Mouse (Mus musculus): ENCODE measurements around the gene Fsd1. TPM values are rescaled to one million over a fixed set of nuclear protein-coding genes. Genes with fewer than 3 reads are reported as not detected.

Fsd1 gene
- polyA plus RNA-seq, 1 experiment from 2014 or later: 5.0 TPM

DNA sequence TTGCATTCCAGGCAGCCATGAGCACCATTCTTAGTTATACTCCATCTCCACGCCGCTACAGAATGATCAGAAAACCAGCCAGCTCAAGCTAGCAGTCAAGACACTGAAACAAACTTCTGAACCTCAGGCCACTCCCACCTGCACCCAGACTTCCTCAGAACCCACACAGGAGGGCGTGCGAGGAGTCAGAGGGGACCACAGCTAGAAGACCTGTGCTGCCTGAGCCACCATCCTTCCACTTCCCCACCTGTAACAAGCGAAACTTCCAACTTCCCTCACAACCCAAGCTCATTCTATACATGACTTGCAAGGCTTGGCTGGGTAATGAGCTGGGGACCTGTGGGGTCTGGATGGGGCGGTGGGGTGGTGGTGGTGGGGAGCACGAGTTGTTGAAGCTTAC lies 46.5 kb downstream of the Fsd1 start:
- H3K36me3 ChIP-seq: peaks cover 48% of the 10 kb centered on the region
- WGBS: 68% methylated on average over 7 of the region's 7 CpGs
- H3K9me3 ChIP-seq: no peaks in the 10 kb centered on the region
- peaks cover 68% of the 10 kb centered on the region for H3K4me1 ChIP-seq
- ATAC-seq (ENCODE audit: extremely low read depth, insufficient number of reproducible peaks, low FRiP score, low TSS enrichment): no peak
- no peak overlapping the region for H3K4me3 ChIP-seq
- H3K9ac ChIP-seq: peak overlapping the region; percentile 50
- H3K4me2 ChIP-seq: no peak overlapping the region
- H3K27ac ChIP-seq (replicated peaks): no peak overlapping the region
- H3K27me3 ChIP-seq (replicated peaks): no peaks in the 10 kb centered on the region

- Histone ChIP-seq H3K27ac (replicated peaks) (no peak overlapping the region), H3K9ac (peak overlapping the region; percentile 95), H3K36me3 (peaks cover 38% of the 10 kb centered on the region), H3K4me2 (no peak overlapping the region), H3K27me3 (replicated peaks) (no peaks in the 10 kb centered on the region), H3K4me1 (peaks cover 58% of the 10 kb centered on the region), H3K4me3 (no peak overlapping the region), H3K9me3 (no peaks in the 10 kb centered on the region)
- WGBS: 76% methylated on average over 7 of the region's 7 CpGs
- ATAC-seq (ENCODE audit: extremely low read depth, insufficient number of reproducible peaks, low FRiP score, low TSS enrichment): no peak
Measured at GRCm38 (mm10) chr17:56034040-56034725, 47.9 kb downstream of the Fsd1 start.

- H3K27ac ChIP-seq (replicated peaks): no peak overlapping the region
- H3K36me3 ChIP-seq: peaks cover 33% of the 10 kb centered on the region
- H3K4me3 ChIP-seq: peak overlapping the region; percentile 76
- H3K9ac ChIP-seq: peak overlapping the region; percentile 95
- WGBS: 79% methylated on average over 6 of the region's 6 CpGs
- no peaks in the 10 kb centered on the region for H3K27me3 ChIP-seq (replicated peaks)
- peak overlapping the region; percentile 82 for H3K4me2 ChIP-seq
- H3K4me1 ChIP-seq: peaks cover 58% of the 10 kb centered on the region
- H3K9me3 ChIP-seq: no peaks in the 10 kb centered on the region
- ATAC-seq (ENCODE audit: extremely low read depth, insufficient number of reproducible peaks, low FRiP score, low TSS enrichment): no peak
Measured at GRCm38 (mm10) chr17:56034726-56035100, 48.4 kb downstream of the Fsd1 start.

DNA sequence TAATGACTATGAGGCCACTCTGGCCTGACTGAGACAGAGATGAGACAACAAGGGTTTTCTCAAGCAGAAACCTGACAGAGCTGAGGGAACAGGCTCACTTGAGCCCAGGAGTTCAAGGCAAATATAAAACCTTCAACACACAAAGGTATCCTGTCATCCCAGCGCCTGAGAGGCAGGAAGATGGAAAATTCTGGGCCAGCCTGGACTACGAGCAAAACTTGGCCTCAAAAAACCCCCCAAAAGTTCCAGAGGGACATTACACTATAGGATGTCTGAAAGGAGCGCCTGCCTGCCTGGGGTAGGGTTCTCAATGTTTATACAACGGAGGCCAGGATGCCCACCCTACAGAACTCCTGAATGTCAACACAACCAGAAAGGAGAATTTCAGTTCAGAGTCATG lies 48.9 kb downstream of the Fsd1 start:
- ATAC-seq (ENCODE audit: extremely low read depth, insufficient number of reproducible peaks, low FRiP score, low TSS enrichment): no peak
- Histone ChIP-seq H3K27me3 (replicated peaks) (no peaks in the 10 kb centered on the region), H3K9me3 (no peaks in the 10 kb centered on the region), H3K27ac (replicated peaks) (no peak overlapping the region; the same call in 1 of the 2 replicates), H3K36me3 (peaks cover 32% of the 10 kb centered on the region), H3K4me3 (peak overlapping the region; percentile 76), H3K9ac (peak overlapping the region; percentile 95), H3K4me2 (peak overlapping the region; percentile 82), H3K4me1 (peaks cover 56% of the 10 kb centered on the region)
- 71% methylated on average over 4 of the region's 4 CpGs for WGBS

DNA sequence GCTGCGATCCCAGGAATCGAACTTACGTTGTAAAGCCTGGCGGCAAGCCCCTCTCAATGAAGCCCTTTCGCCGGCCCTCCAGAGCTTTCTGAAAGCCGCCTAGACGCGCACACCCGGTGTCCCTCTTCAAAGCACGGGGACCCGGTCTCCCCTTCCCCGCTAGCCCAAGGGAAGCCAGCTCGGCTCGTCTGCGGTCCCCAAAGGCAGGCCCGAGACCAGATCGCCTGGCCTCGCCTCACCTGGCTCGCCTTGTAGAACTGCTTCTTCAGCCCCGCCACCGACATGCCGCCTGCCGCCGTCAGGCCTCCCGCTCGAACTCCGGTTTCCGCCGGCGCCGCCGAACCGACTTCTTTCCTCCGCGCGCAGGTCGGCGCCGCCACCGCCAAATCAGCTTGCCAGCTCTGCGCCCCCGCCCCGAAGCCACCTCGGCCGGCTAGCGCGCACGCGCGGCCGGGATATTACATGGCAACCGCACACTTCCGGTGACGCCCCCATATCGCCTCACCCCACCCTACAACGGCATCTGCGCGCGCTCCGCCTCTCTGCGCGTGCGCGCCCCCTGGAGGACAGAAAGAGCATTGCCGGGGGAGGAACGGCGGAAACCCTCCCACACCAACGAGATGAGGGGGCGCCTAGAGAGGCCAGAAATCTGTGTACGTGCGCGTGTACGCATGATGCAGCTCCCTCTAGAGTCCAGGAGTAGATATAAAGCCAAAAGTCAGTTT lies 50.0 kb downstream of the Fsd1 start, which contains the start of gene Sh3gl1:
Gene Sh3gl1 (minus strand): TSS at position 460 of the 725 bp plus-strand sequence.
- peak; percentile 90 for ATAC-seq (ENCODE audit: extremely low read depth, insufficient number of reproducible peaks, low FRiP score, low TSS enrichment)
- under 1% methylated on average over 73 of the region's 74 CpGs for WGBS
- Histone ChIP-seq H3K4me1 (peaks cover 53% of the 10 kb centered on the region), H3K27ac (replicated peaks) (peak within 1 kb of the TSS; percentile 86), H3K9me3 (no peaks in the 10 kb centered on the region), H3K9ac (peak within 1 kb of the TSS; percentile 95), H3K4me3 (peak within 1 kb of the TSS; percentile 76), H3K27me3 (replicated peaks) (no peaks in the 10 kb centered on the region), H3K36me3 (peaks cover 23% of the 10 kb centered on the region), H3K4me2 (peak within 1 kb of the TSS; percentile 82)

DNA sequence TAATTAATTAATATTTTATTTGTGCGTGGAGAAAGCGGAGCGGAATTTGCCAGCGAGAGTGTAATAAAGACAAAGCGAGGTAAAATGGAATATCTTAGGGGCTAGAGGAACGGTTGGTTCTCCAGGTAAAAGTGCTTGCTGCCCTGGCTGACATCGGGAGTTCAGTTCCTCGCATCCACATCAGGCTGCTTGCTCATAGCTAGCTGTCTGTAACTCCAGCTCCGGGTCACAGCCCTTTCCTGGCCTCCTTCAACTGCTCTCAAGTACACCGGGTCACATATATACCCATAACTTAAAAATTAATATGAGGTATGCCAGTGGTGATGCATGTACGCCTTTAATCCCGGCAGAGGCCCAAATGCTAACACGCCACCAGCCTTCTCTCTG lies 50.6 kb downstream of the Fsd1 start:
- no peak for ATAC-seq (ENCODE audit: extremely low read depth, insufficient number of reproducible peaks, low FRiP score, low TSS enrichment)
- Histone ChIP-seq H3K4me2 (peak overlapping the region; percentile 64), H3K9ac (peak overlapping the region; percentile 69), H3K36me3 (peaks cover 21% of the 10 kb centered on the region), H3K27me3 (replicated peaks) (no peaks in the 10 kb centered on the region), H3K4me3 (peak overlapping the region; percentile 76), H3K4me1 (peaks cover 55% of the 10 kb centered on the region), H3K27ac (replicated peaks) (0 out of 2 replicates have a peak overlapping the region, but pooled peaks have one; percentile 8), H3K9me3 (no peaks in the 10 kb centered on the region)
- WGBS: 34% methylated on average over 13 of the region's 13 CpGs

DNA sequence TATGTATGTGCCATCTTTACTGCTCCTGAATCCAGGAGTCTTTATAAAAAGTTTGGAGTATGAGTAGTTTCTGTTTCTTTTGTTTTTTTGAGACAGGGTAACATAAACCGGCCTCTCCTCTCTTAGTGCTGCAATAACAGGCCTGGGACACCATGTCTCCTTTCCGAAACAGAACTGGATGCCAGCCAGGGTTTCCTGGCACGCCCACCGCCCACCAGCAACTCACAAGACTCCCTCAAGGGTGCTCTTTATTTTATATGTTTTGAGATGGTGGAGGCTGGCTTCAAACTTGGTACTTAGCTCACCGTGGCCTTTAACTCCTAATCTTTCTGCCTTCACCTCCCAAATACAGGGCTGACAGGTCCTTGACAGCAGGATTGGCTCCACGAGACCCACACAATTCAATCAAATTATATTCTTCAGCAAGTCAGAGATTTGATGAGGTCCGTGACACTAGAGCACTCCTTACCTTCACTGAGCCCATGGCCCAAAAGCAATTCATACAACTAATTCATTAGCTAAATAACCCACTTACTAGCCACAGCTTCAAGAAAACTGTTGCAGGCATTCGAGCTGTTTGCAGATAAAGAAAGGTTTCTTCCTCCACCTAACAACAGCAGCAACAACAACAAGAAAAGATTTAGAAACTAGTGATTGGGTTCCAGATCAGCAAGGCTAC lies 52.4 kb downstream of the Fsd1 start:
- H3K9me3 ChIP-seq: no peaks in the 10 kb centered on the region

GRCm38 (mm10) chr17:56039345-56039744 lies 53.0 kb downstream of the Fsd1 start:
- H3K9me3 ChIP-seq: no peaks in the 10 kb centered on the region
- 0 out of 2 replicates have a peak overlapping the region, but pooled peaks have one; percentile 56 for H3K27ac ChIP-seq (replicated peaks)
- H3K27me3 ChIP-seq (replicated peaks): no peaks in the 10 kb centered on the region
- no peak for ATAC-seq (ENCODE audit: extremely low read depth, insufficient number of reproducible peaks, low FRiP score, low TSS enrichment)
- peak overlapping the region; percentile 88 for H3K4me3 ChIP-seq
- peaks cover 34% of the 10 kb centered on the region for H3K4me1 ChIP-seq
- H3K4me2 ChIP-seq: peak overlapping the region; percentile 93
- 74% methylated on average over 4 of the region's 4 CpGs for WGBS
- H3K9ac ChIP-seq: peak overlapping the region; percentile 95
- peaks cover 18% of the 10 kb centered on the region for H3K36me3 ChIP-seq

More for the DNA sequence above, 52.4 kb downstream of the Fsd1 start:
- H3K9ac ChIP-seq: 0 out of 2 replicates have a peak overlapping the region, but pooled peaks have one; percentile 47
- H3K27me3 ChIP-seq (replicated peaks): no peaks in the 10 kb centered on the region
- 85% methylated on average over 8 of the region's 8 CpGs for WGBS
- no peak overlapping the region for H3K4me3 ChIP-seq
- H3K4me2 ChIP-seq: no peak overlapping the region
- ATAC-seq (ENCODE audit: extremely low read depth, insufficient number of reproducible peaks, low FRiP score, low TSS enrichment): no peak
- no peak overlapping the region for H3K27ac ChIP-seq (replicated peaks)
- peaks cover 18% of the 10 kb centered on the region for H3K36me3 ChIP-seq
- peaks cover 40% of the 10 kb centered on the region for H3K4me1 ChIP-seq

- peak within 1 kb of the TSS; percentile 88 for H3K4me3 ChIP-seq
- H3K27me3 ChIP-seq (replicated peaks): no peaks in the 10 kb centered on the region
- peaks cover 26% of the 10 kb centered on the region for H3K4me1 ChIP-seq
- no peaks in the 10 kb centered on the region for H3K9me3 ChIP-seq
- ATAC-seq (ENCODE audit: extremely low read depth, insufficient number of reproducible peaks, low FRiP score, low TSS enrichment): peak; percentile 68
- H3K27ac ChIP-seq (replicated peaks): peak within 1 kb of the TSS; percentile 87
- peak within 1 kb of the TSS; percentile 93 for H3K4me2 ChIP-seq
- WGBS: under 1% methylated on average over 52 of the region's 68 CpGs
- H3K36me3 ChIP-seq: peaks cover 22% of the 10 kb centered on the region
- H3K9ac ChIP-seq: peak within 1 kb of the TSS; percentile 95
Measured at GRCm38 (mm10) chr17:56040030-56040856, 53.9 kb downstream of the Fsd1 start, which contains the start of gene Chaf1a. Chaf1a (plus strand) TSS chr17:56040439.

- Histone ChIP-seq H3K27ac (replicated peaks) (peak overlapping the region; percentile 87), H3K27me3 (replicated peaks) (no peaks in the 10 kb centered on the region), H3K9ac (peak overlapping the region; percentile 95), H3K4me3 (peak overlapping the region; percentile 88), H3K4me1 (peaks cover 20% of the 10 kb centered on the region), H3K4me2 (peak overlapping the region; percentile 93), H3K9me3 (no peaks in the 10 kb centered on the region), H3K36me3 (peaks cover 27% of the 10 kb centered on the region)
- WGBS: 1% methylated on average over 12 of the region's 12 CpGs
- ATAC-seq (ENCODE audit: extremely low read depth, insufficient number of reproducible peaks, low FRiP score, low TSS enrichment): no peak
Measured at GRCm38 (mm10) chr17:56040857-56041163, 54.5 kb downstream of the Fsd1 start.
